Mouse (Mus musculus) retina, adult 2 months (tissue): ENCODE measurements around the gene Spata45.

ENCODE experiments used
- DNase-seq: peaks from one replicate; pipeline ENCODE4 v3.0.0-alpha.2; 2012; ENCODE audit warnings: low read depth, low spot score

The Spata45 gene

GRCm38 (mm10) chr1:191041352-191041751 lies 4.9 kb downstream of the Spata45 start:
- DNase-seq: no peak

- no peak for DNase-seq
These were observed 5.7 kb downstream of the Spata45 start for GRCm38 (mm10) chr1:191042106-191042505.

GRCm38 (mm10) chr1:191042688-191043087 lies 6.2 kb downstream of the Spata45 start:
- no peak for DNase-seq

GRCm38 (mm10) chr1:191045264-191045663 lies 8.8 kb downstream of the Spata45 start:
- DNase-seq: no peak

GRCm38 (mm10) chr1:191046231-191046824 lies 9.9 kb downstream of the Spata45 start:
- no peak for DNase-seq

GRCm38 (mm10) chr1:191053555-191053954 lies 17.1 kb downstream of the Spata45 start:
- no peak for DNase-seq

GRCm38 (mm10) chr1:191054870-191055532 lies 18.6 kb downstream of the Spata45 start:
- DNase-seq: no peak

- DNase-seq: no peak
These were observed 19.1 kb downstream of the Spata45 start for GRCm38 (mm10) chr1:191055533-191055873.

GRCm38 (mm10) chr1:191057461-191057860 lies 21.0 kb downstream of the Spata45 start:
- DNase-seq: no peak

- DNase-seq: no peak
These were observed 25.9 kb downstream of the Spata45 start for GRCm38 (mm10) chr1:191062241-191062780.

- DNase-seq: peak; percentile 80
These were observed 26.5 kb downstream of the Spata45 start, which contains the start of the genes Tatdn3 and Nsl1 for GRCm38 (mm10) chr1:191062781-191063485. Gene Tatdn3 (minus strand): TSS chr1:191062932. Gene Nsl1 (plus strand): TSS chr1:191063012.

GRCm38 (mm10) chr1:191063700-191064099 lies 27.3 kb downstream of the Spata45 start:
- no peak for DNase-seq

GRCm38 (mm10) chr1:191064535-191064934 lies 28.1 kb downstream of the Spata45 start:
- DNase-seq: no peak

GRCm38 (mm10) chr1:191065188-191065587 lies 28.7 kb downstream of the Spata45 start:
- no peak for DNase-seq

GRCm38 (mm10) chr1:191068377-191068776 lies 31.9 kb downstream of the Spata45 start:
- DNase-seq: no peak

- no peak for DNase-seq
These were observed 33.8 kb downstream of the Spata45 start for GRCm38 (mm10) chr1:191070259-191070658.

GRCm38 (mm10) chr1:191071613-191072012 lies 35.2 kb downstream of the Spata45 start:
- DNase-seq: no peak

- no peak for DNase-seq
These were observed 36.0 kb downstream of the Spata45 start for GRCm38 (mm10) chr1:191072329-191072913.

- no peak for DNase-seq
These were observed 36.6 kb downstream of the Spata45 start for GRCm38 (mm10) chr1:191073001-191073400.

- no peak for DNase-seq
These were observed 37.0 kb downstream of the Spata45 start for GRCm38 (mm10) chr1:191073486-191073885.

- peak; percentile 52 for DNase-seq
These were observed 38.9 kb downstream of the Spata45 start for GRCm38 (mm10) chr1:191075199-191075883.
